35 mouse cellular contexts compared by ENCODE assay signal in genomic region chr11:118285791-118286190, GRCm38 (mm10). TPM values are rescaled to one million over a fixed set of nuclear protein-coding genes. Genes with fewer than 3 reads are reported as not detected.
DNase-seq lines count a peak whose midpoint lies in the region; ATAC-seq and TF ChIP-seq lines count a peak whose summit lies in the region.
"Had no signal": no experiment of that assay in that cellular context is flagged by ENCODE, and none has a peak within 500 bp of the region (broad histone marks: within the 10 kb centered on the region; RNA-seq: fewer than 3 reads in every experiment).

No protein-coding gene starts in this region.

- H3K27ac ChIP-seq in stomach, embryonic 16.5 days (ENCODE audit: low read length), result peak overlapping the region; percentile 65; the same call in 1 of the 2 replicates
- H3K27ac ChIP-seq in stomach, postnatal 0 days (replicated peaks), result no peak overlapping the region
- H3K27ac ChIP-seq in forebrain, embryonic 11.5 days (ENCODE audit: low read depth, low read length), result no peak overlapping the region
- H3K27ac ChIP-seq: forebrain, embryonic 12.5 days; hindbrain, embryonic 15.5 days; layer of hippocampus, adult 2 months; left cerebral cortex, adult 2 months; limb, embryonic 13.5 days; liver, embryonic 12.5 days; midbrain, embryonic 12.5 days; neural tube, embryonic 12.5 days; stomach, embryonic 15.5 days had no signal

- no peak overlapping the region for H3K4me2 ChIP-seq in stomach, embryonic 16.5 days (ENCODE audit: low read depth, low read length)
- H3K4me2 ChIP-seq in stomach, postnatal 0 days (replicated peaks; ENCODE audit: low read depth), result no peak overlapping the region
- H3K4me2 ChIP-seq in forebrain, embryonic 11.5 days (ENCODE audit: low read depth, low read length, severe bottlenecking), result no peak overlapping the region
- H3K4me2 ChIP-seq: forebrain, embryonic 12.5 days; heart, embryonic 11.5 days; hindbrain, embryonic 15.5 days; limb, embryonic 13.5 days; liver, embryonic 12.5 days; midbrain, embryonic 12.5 days; neural tube, embryonic 12.5 days; stomach, embryonic 15.5 days had no signal

- H3K9ac ChIP-seq in stomach, embryonic 16.5 days (ENCODE audit: low read length), result no peak overlapping the region
- H3K9ac ChIP-seq in stomach, postnatal 0 days (ENCODE audit: low read length), result no peak overlapping the region
- no peak overlapping the region for H3K9ac ChIP-seq in forebrain, embryonic 11.5 days (ENCODE audit: low read length)
- H3K9ac ChIP-seq: forebrain, embryonic 12.5 days; forebrain, postnatal 0 days; hindbrain, embryonic 15.5 days; limb, embryonic 13.5 days; liver, embryonic 12.5 days; liver, postnatal 0 days; midbrain, embryonic 12.5 days; neural tube, embryonic 12.5 days; stomach, embryonic 15.5 days had no signal

- no peaks in the 10 kb centered on the region for H3K27me3 ChIP-seq in stomach, embryonic 16.5 days (ENCODE audit: control insufficient read depth, insufficient read depth, low read length)
- H3K27me3 ChIP-seq in stomach, postnatal 0 days (ENCODE audit: control insufficient read depth, insufficient read depth, low read length), result no peaks in the 10 kb centered on the region
- no peaks in the 10 kb centered on the region for H3K27me3 ChIP-seq in forebrain, embryonic 11.5 days (ENCODE audit: control insufficient read depth, insufficient read depth, low read length)
- H3K27me3 ChIP-seq: forebrain, embryonic 12.5 days; hindbrain, embryonic 15.5 days; limb, embryonic 13.5 days; liver, embryonic 12.5 days; megakaryocyte, embryonic 14.5 days; midbrain, embryonic 12.5 days; neural tube, embryonic 12.5 days; stomach, embryonic 15.5 days had no signal

- 89% methylated on average over 13 of the region's 13 CpGs for WGBS in stomach, embryonic 16.5 days
- 85% methylated on average over 13 of the region's 13 CpGs for WGBS in stomach, postnatal 0 days
- 92% methylated on average over 13 of the region's 13 CpGs for WGBS in forebrain, embryonic 11.5 days

- TF ChIP-seq CTCF in stomach, postnatal 0 days (IDR thresholded peaks at IDR 0.05; ENCODE audit: low read depth), result no peak

- TF ChIP-seq EP300 in stomach, postnatal 0 days (optimal IDR thresholded peaks at IDR 0.05), result no peak

- H3K4me3 ChIP-seq in stomach, embryonic 16.5 days (replicated peaks; ENCODE audit: low read length), result no peak overlapping the region
- no peak overlapping the region for H3K4me3 ChIP-seq in stomach, postnatal 0 days (ENCODE audit: low read depth, low read length)
- H3K4me3 ChIP-seq in forebrain, embryonic 11.5 days (ENCODE audit: low read depth, low read length), result no peak overlapping the region
- H3K4me3 ChIP-seq: erythroblast, embryonic 14.5 days; forebrain, embryonic 12.5 days; hindbrain, embryonic 15.5 days; layer of hippocampus, adult 2 months; left cerebral cortex, adult 2 months; limb, embryonic 13.5 days; liver, embryonic 12.5 days; megakaryocyte, embryonic 14.5 days; midbrain, embryonic 12.5 days; myocyte; neural tube, embryonic 12.5 days; stomach, embryonic 15.5 days had no signal

- H3K36me3 ChIP-seq in stomach, embryonic 16.5 days (ENCODE audit: control insufficient read depth, insufficient read depth, low read length), result peaks cover 22% of the 10 kb centered on the region
- peaks cover 24% of the 10 kb centered on the region for H3K36me3 ChIP-seq in stomach, postnatal 0 days (ENCODE audit: control insufficient read depth, insufficient read depth, low read length)
- peaks cover 15% of the 10 kb centered on the region for H3K36me3 ChIP-seq in forebrain, embryonic 11.5 days (ENCODE audit: control insufficient read depth, insufficient read depth, low read length)

- DNase-seq in cerebellum, adult 9-11 months, result peak; percentile 30
- DNase-seq in cerebellum, postnatal 36 days, result no peak
- no peak for DNase-seq in stomach, postnatal 0 days (ENCODE audit: low spot score)
- DNase-seq in lung, postnatal 14 days, result peak; percentile 48
- DNase-seq in forebrain, embryonic 11.5 days (ENCODE audit: low spot score), result no peak
- DNase-seq in spleen, adult 12 weeks (ENCODE audit: low spot score), result no peak
- no peak for DNase-seq in thymus, postnatal 10 days (ENCODE audit: low spot score in 2 of 2)
- DNase-seq: adrenal gland, postnatal 10 days; cerebellum, adult 8-10 months; embryo, embryonic 11 days; forebrain, postnatal 0 days; gastrocnemius, postnatal 14 days; heart, postnatal 10 days; kidney, adult 11 months; kidney, postnatal 36 days; liver, postnatal 0 days; thymus, adult 18-20 months; thymus, postnatal 36 days had no signal

- no peak for ATAC-seq in stomach, embryonic 16.5 days (ENCODE audit: insufficient read depth, low FRiP score)
- ATAC-seq in stomach, postnatal 0 days (ENCODE audit: low FRiP score, low TSS enrichment), result no peak
- no peak for ATAC-seq in forebrain, embryonic 11.5 days (replicated peaks; ENCODE audit: low FRiP score)
- ATAC-seq: forebrain, postnatal 0 days; inflammation-experienced regulatory T-cells, adult 6 months; liver, embryonic 12.5 days; liver, postnatal 0 days had no signal

- no peaks in the 10 kb centered on the region for H3K9me3 ChIP-seq in stomach, embryonic 16.5 days (replicated peaks; ENCODE audit: control insufficient read depth, low read length)
- no peaks in the 10 kb centered on the region for H3K9me3 ChIP-seq in stomach, postnatal 0 days (ENCODE audit: control insufficient read depth, low read length)
- no peaks in the 10 kb centered on the region for H3K9me3 ChIP-seq in forebrain, embryonic 11.5 days (ENCODE audit: control insufficient read depth, low read length)
- H3K9me3 ChIP-seq: forebrain, embryonic 12.5 days; G1E; hindbrain, embryonic 15.5 days; limb, embryonic 13.5 days; liver, embryonic 12.5 days; megakaryocyte, embryonic 14.5 days; midbrain, embryonic 12.5 days; neural tube, embryonic 12.5 days; stomach, embryonic 15.5 days had no signal

- H3K4me1 ChIP-seq in stomach, embryonic 16.5 days (ENCODE audit: control insufficient read depth, insufficient read depth, low read length), result peaks cover 15% of the 10 kb centered on the region
- 0 out of 2 replicates have a peak, but pooled peaks cover 4% of the 10 kb centered on the region for H3K4me1 ChIP-seq in stomach, postnatal 0 days (replicated peaks; ENCODE audit: control insufficient read depth, insufficient read depth)
- H3K4me1 ChIP-seq in forebrain, embryonic 11.5 days (replicated peaks; ENCODE audit: control insufficient read depth, insufficient read depth, low read length), result peaks cover 6% of the 10 kb centered on the region; the same call in 1 of the 2 replicates

RNA-seq across cellular contexts. Expression of gene Usp36, which starts 4.3 kb away (rescaled TPM):
- polyA plus RNA-seq in stomach, embryonic 16.5 days (2015; fragmentation: Nextera tagmentation; extraction: Ambion mirVana), result 18.0 and 18.2 TPM in 2 replicates
- polyA plus RNA-seq in stomach, postnatal 0 days (2015; fragmentation: Nextera tagmentation; extraction: Ambion mirVana), result 8.1 and 8.9 TPM in 2 replicates
- polyA plus RNA-seq in forebrain, embryonic 11.5 days (2014; fragmentation: Nextera tagmentation; extraction: Ambion mirVana), result 16.7 and 17.3 TPM in 2 replicates

RNA-seq across cellular contexts. Expression of gene Cyth1, which starts 37.4 kb away (rescaled TPM):
- polyA plus RNA-seq in stomach, embryonic 16.5 days (2015; fragmentation: Nextera tagmentation; extraction: Ambion mirVana), result 10.6 and 12.2 TPM in 2 replicates
- 13.1 and 13.3 TPM in 2 replicates for polyA plus RNA-seq in stomach, postnatal 0 days (2015; fragmentation: Nextera tagmentation; extraction: Ambion mirVana)
- polyA plus RNA-seq in forebrain, embryonic 11.5 days (2014; fragmentation: Nextera tagmentation; extraction: Ambion mirVana), result 11.5 and 12.1 TPM in 2 replicates

RNA-seq across cellular contexts. Expression of gene Cep295nl, which starts 56.5 kb away (rescaled TPM):
- polyA plus RNA-seq in stomach, embryonic 16.5 days (2015; fragmentation: Nextera tagmentation; extraction: Ambion mirVana), result 0.36 and 0.55 TPM in 2 replicates
- 0.51 and 0.53 TPM in 2 replicates for polyA plus RNA-seq in stomach, postnatal 0 days (2015; fragmentation: Nextera tagmentation; extraction: Ambion mirVana)
- polyA plus RNA-seq in forebrain, embryonic 11.5 days (2014; fragmentation: Nextera tagmentation; extraction: Ambion mirVana), result 0.44 and 0.60 TPM in 2 replicates
- polyA plus RNA-seq: erythroblast, embryonic 14.5 days; G1E; small intestine, adult 2 months had no signal

Comparison
In these comparisons a context has a peak if more than half of its experiments do, and no peak if none do; other contexts are left out.
1. DNase-seq: peak in cerebellum, adult 9-11 months (single experiment) and lung, postnatal 14 days (single experiment); none in cerebellum, postnatal 36 days (0 of 2), stomach, postnatal 0 days (single experiment), forebrain, embryonic 11.5 days (single experiment), spleen, adult 12 weeks (single experiment) and thymus, postnatal 10 days (0 of 2).